Mouse (Mus musculus) kidney, adult 8-10 months (tissue): ENCODE results near the gene Lhcgr.
A peak's percentile ranks its signal among the peaks of the same experiment; 100 is the strongest.

ENCODE experiments used
- DNase-seq, 2 experiments: peaks; one replicate each; pipeline ENCODE4 v3.0.0; 2022

The Lhcgr gene

DNA sequence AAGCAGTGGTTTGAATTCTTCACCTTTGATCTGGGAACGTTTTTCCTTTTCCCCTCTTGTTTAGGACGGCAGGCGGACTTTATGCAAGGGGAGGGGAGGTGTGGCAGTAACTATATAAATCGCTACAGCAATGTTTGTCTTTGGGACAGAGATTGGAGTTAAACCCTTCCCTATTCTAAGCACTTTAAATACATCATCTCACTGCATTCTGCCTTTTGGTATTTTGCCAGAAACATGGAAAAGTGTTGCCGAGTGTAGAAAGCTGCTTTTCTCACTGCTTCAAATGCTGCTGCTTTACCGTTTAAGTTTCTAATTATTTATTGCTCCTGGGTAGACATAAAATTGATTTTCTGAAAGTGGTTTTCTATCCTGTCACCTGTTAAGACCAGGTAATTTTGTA, 89.4 kb downstream of the Lhcgr start:
- DNase-seq: no peak

DNA sequence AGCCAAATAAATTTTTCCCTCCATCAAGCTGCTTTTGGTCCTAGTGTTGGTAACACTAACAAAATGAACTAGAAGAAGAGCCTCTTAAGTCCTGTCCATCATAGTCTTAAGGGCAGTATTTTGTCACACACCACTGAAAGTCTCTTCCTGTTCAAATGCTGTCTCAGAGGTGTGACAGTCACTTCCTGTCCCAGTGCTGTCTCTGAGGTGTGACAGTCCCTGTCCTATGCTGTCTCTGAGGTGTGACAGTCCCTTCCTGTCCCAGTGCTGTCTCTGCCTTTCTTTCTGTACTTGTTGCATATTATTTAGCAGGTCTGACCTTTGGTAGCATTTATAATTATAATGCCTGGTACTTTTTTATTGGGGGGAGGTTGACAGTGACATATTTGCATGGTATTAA, 90.9 kb downstream of the Lhcgr start:
- DNase-seq: no peak

DNA sequence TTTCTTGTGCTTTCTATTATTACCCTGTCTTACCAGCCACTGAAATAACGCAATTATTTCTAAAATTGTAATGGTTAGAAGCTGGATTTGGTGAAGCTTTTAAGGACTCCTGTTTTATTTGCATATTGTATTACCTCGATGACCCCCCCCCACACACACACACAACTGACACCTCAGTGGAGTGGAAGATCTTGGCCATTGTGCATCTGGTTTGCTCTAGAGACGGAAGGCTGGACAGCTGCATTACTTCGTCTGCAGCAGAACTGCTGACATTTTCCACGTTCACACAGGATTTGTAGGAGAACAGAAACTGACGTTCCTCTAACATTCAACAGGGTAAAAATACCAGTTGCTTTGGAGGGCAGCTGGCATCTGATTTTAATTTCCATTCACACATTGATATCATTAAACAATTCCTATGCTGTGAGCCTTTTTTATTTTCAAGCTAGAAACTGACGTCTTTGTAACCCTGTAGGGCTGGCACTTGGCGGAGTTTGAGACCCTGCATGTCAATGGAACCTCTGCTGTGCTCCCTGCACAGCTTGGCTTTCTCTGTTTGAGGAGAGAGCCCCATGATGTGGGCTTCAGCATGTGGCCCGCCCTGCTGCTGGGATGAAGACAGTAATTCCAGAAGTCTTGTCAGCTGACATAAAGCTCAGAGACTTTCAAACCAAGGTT, 95.0 kb downstream of the Lhcgr start:
- DNase-seq: no peak

DNA sequence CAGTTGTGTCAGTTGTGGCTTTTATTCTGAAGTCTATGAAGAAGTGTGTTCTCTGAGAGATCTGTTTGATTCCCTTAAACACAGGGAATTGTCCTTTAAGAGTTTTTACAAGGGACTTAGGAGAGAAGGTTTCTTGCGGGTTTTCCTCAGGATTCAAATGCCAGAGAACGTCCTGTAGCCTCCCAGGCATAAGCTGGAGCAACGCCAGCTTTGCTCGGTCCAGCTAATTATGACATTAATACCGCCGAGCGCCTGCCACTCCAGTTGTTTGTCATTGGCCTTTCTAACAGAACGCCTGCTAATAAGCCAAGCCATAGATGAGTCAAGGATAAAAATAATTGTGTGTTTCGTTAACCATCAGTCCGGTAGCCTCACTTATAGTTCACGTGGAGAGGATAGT, 103.6 kb downstream of the Lhcgr start:
- DNase-seq: no peak

DNA sequence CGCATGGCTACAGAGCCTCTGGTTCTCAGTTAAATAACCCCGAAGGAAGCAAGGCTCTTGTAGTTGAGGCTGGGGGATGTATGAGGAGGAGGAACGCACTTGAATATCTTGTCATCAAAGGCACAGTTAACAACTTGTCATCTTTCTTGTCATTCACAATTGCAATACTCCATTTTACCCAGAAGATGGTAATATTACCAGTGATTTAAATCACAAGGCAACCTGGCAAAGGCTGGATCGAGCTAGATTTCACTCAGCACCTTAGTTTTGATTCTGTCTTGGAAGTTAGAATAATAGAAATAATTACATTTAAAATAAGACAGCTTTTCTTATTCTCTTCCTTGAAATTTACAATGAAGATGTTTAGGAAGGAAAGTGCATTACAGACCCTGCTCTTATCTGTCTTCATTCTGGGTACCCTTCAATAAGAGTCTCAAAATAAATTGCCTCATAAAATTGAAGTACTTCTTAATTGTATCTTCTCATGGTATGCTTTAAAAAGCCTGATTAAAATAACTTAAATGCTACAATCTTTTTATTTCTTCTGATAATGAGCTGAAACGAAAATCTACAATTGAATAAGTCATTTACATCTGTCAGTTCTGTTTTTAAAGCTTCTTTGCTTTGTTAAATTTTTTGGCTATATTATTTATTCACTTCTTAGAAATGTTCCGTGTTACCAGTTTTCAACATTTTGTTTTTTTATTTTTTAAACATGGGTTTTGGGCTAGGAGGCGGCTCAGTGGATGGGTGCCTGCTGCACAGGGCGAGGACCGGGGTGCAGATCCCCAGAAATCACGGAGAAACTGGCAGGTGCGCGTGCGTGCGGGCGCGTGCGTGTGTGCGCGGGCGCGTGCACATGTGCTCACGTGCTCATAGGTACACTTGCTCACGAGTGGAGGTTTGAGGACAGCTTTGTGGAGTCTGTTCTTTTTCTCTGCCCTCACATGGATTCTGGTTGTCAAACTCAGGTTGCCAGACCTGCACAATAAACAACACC, 116.2 kb downstream of the Lhcgr start:
- no peak for DNase-seq

DNA sequence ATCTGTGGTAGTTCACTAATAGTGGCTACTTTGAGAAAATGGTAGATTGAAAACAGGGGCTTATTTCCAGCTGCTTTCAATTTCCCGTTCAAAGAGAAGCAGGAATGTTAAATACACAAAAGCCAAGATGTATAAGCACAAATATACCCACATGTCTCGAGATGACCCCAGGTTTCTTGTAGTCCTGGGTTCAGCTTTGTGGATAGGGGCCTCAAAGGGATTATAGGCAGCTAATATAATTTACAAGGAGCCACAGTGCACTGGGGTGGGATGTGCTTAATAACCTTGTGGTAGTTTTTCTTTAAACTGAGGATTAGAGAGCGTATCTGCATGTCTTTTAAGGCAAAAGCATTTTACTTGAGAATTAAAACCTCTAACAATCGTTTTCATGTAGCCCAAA, 121.0 kb downstream of the Lhcgr start:
- DNase-seq: no peak

DNA sequence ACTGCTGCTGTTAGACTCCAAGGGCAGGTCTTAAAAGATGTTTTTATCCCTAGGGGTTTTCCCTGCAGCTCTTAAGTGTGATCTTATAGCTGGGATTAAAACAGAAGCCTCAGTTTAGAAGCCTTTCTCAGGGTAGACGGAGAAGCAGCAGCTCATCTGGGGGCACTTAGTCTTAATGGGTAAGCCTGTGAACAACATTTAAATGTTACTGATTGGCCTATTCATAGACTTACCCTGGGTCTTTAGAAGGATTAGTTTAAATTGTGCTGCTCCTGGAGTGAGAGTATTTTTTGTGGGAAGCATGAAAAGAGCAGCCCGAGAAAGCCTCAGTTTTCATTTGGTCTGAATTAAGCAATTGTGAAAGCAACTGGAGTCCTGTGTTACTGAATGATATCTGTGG, 121.9 kb downstream of the Lhcgr start:
- no peak for DNase-seq

DNA sequence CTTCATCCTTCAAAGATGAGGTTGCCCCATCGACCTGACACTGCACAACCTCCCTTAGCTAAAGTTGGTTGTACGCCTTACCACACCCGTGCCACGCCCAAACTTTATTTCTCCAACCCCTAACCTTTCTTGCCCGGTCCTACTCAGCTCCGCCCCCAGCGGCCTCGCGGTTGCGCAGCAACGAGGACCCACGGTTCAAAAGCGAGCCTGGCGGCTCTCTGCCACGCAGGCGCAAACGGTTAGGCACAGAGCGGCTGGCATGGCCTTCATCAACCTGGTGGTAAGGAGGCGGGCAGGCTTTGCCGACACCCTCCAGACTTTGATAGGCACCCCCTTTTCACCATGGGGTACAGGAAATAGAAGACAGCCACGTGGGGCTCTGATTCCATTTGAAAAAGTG, 123.3 kb downstream of the Lhcgr start, which contains the start of gene Gtf2a1l:
TSS of gene Gtf2a1l (plus strand) at position 209 of the 400 bp plus-strand sequence.
- DNase-seq: peak; percentile 4
